Mouse (Mus musculus) thymus, adult 2 months (tissue): ENCODE measurements around the gene Flii.

Source experiments
- CTCF ChIP-seq: fragments of 200-500 bp; IDR thresholded peaks from 2 replicates; pipeline ENCODE4 v1.5.1; 2012; ENCODE audit warnings: mild to moderate bottlenecking, control low read depth, low read length, moderate library complexity, borderline replicate concordance; ENCODE audit not compliant: control insufficient read depth, poor library complexity, insufficient read depth; ENCODE audit errors: extremely low read depth
- POLR2A ChIP-seq: fragments of 200-500 bp; IDR thresholded peaks from 2 replicates; pipeline ENCODE4 v1.6.1; 2012; ENCODE audit warnings: mild to moderate bottlenecking, low read length, control low read depth, moderate library complexity; ENCODE audit not compliant: control insufficient read depth, poor library complexity, insufficient read depth; ENCODE audit errors: extremely low read depth

DNA sequence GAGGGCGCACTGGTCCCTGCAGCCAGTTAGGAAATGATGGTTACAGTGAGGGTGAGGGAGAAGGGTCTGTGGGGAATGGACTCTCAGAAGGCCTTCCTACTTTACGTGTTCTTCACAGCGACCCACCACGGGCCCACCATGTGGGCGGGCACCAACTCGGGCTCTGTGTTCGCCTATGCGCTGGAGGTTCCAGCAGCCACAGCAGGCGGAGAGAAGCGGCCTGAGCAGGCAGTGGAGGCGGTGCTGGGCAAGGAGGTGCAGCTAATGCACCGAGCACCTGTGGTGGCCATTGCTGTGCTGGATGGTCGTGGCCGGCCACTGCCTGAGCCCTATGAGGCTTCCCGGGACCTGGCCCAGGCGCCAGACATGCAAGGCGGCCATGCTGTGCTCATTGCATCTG lies 15.8 kb downstream of the Flii start:
- TF ChIP-seq CTCF (no peak), POLR2A (no peak)
